Mouse (Mus musculus) kidney, postnatal 0 days (tissue): ENCODE measurements at regions not wholly inside any gene's neighbourhood (a gene's known extent, or its start where the extent isn't known, plus 50 kb on each side); places are given as distances from the start of the nearest gene placed in this dataset.
A peak's percentile ranks its signal among the peaks of the same experiment; 100 is the strongest.

Experiments used
- ATAC-seq: fragments of 200-750 bp; cut with Nextera tagmentation; replicated peaks from 2 replicates; pipeline ENCODE4 v1.8.0; 2017; ENCODE audit warnings: low read depth, moderate number of reproducible peaks, moderate TSS enrichment, moderate library complexity; ENCODE audit not compliant: low FRiP score
- DNase-seq: peaks from one replicate; pipeline ENCODE4 v3.0.0-alpha.2; 2016; ENCODE audit warnings: low spot score
- H3K27ac ChIP-seq: fragments of 300-500 bp; sonication (generic); 2 replicates; pipeline ENCODE4 v1.5.1; 2014; ENCODE audit warnings: mild to moderate bottlenecking
- H3K27me3 ChIP-seq: fragments of 300-500 bp; sonication (generic); 2 replicates; pipeline ENCODE4 v1.6.1; 2014; ENCODE audit warnings: low read length, mixed read lengths; ENCODE audit not compliant: insufficient read depth
- H3K36me3 ChIP-seq: fragments of 300-500 bp; sonication (generic); 2 replicates; pipeline ENCODE4 v1.6.1; 2014; ENCODE audit warnings: low read length, mixed read lengths; ENCODE audit not compliant: insufficient read depth
- H3K4me1 ChIP-seq: fragments of 300-500 bp; sonication (generic); replicated peaks from 2 replicates; pipeline ENCODE4 v1.6.1; 2014; ENCODE audit warnings: antibody characterized with exemption, low read length, mixed read lengths; ENCODE audit not compliant: insufficient read depth
- H3K4me2 ChIP-seq: fragments of 300-500 bp; sonication (generic); 2 replicates; pipeline ENCODE4 v1.6.1; 2014; ENCODE audit warnings: mild to moderate bottlenecking, low read length, moderate library complexity, mixed read lengths
- H3K4me3 ChIP-seq: fragments of 300-500 bp; sonication (generic); replicated peaks from 2 replicates; pipeline ENCODE4 v1.5.1; 2014; ENCODE audit warnings: low read depth, low read length
- H3K9ac ChIP-seq: fragments of 300-500 bp; sonication (generic); 2 replicates; pipeline ENCODE4 v1.6.1; 2014; ENCODE audit warnings: low read depth, low read length
- H3K9me3 ChIP-seq: fragments of 300-500 bp; sonication (generic); replicated peaks from 2 replicates; pipeline ENCODE4 v1.6.1; 2016; ENCODE audit warnings: low read length, inconsistent platforms, mixed read lengths
- CTCF ChIP-seq: IDR thresholded peaks from 2 replicates; pipeline ENCODE4 v1.5.1; 2016; ENCODE audit warnings: antibody characterized with exemption, low read depth, mild to moderate bottlenecking, moderate library complexity
- WGBS: fragments of 180-500 bp; shearing (Covaris S2); extraction: QIAGEN DNeasy Blood & Tissue Kit; methylation state at CpG from one replicate; pipeline ENCODE4 v1.1.7; 2014; 5-methylcytosine and 5-hydroxymethylcytosine counted together

- H3K27ac ChIP-seq: no peak overlapping the region
- no peak overlapping the region for H3K4me2 ChIP-seq
- no peak overlapping the region for H3K4me3 ChIP-seq
- H3K9ac ChIP-seq: no peak overlapping the region
- H3K4me1 ChIP-seq: no peaks in the 10 kb centered on the region
- DNase-seq: no peak
- no peak for TF ChIP-seq CTCF
- ATAC-seq: no peak
- no peaks in the 10 kb centered on the region for H3K27me3 ChIP-seq
- no peaks in the 10 kb centered on the region for H3K9me3 ChIP-seq
- WGBS: 71% methylated on average over 2 of the region's 2 CpGs
- no peaks in the 10 kb centered on the region for H3K36me3 ChIP-seq
Observed at GRCm38 (mm10) chr1:60639536-60639935, 72.6 kb upstream of the Raph1 start.

GRCm38 (mm10) chr1:60639059-60639458, 72.2 kb upstream of the Raph1 start:
- Histone ChIP-seq H3K9ac (no peak overlapping the region), H3K36me3 (no peaks in the 10 kb centered on the region), H3K9me3 (no peaks in the 10 kb centered on the region), H3K4me2 (no peak overlapping the region), H3K4me3 (no peak overlapping the region), H3K27me3 (no peaks in the 10 kb centered on the region), H3K27ac (no peak overlapping the region), H3K4me1 (no peaks in the 10 kb centered on the region)
- ATAC-seq (no peak), DNase-seq (no peak)
- TF ChIP-seq CTCF: no peak
- 72% methylated on average over 2 of the region's 2 CpGs for WGBS

- 63% methylated on average over 3 of the region's 3 CpGs for WGBS
- H3K27me3 ChIP-seq: no peaks in the 10 kb centered on the region
- no peak for DNase-seq
Observed at GRCm38 (mm10) chr1:60636802-60637452, 70.0 kb upstream of the Raph1 start.

DNA sequence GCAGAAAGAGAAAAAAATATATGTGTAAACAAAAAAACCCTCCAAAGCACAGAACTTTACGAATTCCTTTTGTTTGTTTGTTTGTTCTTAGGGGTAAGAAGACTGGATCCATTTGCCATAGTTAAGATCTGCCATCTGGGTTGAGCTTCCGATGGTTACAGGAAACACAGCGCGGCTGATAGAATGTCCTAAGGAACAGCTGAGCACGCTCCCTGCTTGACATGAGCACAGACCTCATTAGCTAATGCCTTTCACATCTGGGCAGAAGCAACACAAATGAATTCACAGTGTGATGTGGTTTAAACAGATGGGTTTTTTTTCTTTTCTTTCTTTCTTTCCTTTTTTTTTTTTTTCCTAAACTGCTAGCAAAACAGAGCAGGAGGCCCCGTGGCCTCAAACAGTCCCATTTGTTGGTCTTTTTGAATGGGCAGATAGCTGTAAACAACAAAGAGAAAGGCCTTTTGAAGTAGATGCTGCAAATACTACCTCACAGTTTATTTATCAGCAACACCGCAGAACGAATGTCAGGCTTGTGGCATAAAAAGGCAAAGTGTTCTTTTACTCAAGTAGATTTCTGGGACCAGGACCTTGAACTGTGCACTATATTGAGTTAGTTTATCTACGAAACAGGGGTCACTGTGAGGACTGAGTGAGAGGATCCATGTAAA, 61.0 kb upstream of the Raph1 start:
- Histone ChIP-seq H3K27ac (no peak overlapping the region), H3K36me3 (no peaks in the 10 kb centered on the region), H3K4me3 (no peak overlapping the region), H3K4me1 (no peaks in the 10 kb centered on the region), H3K9ac (no peak overlapping the region), H3K9me3 (no peaks in the 10 kb centered on the region), H3K27me3 (no peaks in the 10 kb centered on the region), H3K4me2 (no peak overlapping the region)
- ATAC-seq: no peak
- peak; percentile 71 for DNase-seq
- WGBS: 37% methylated on average over 9 of the region's 9 CpGs
- TF ChIP-seq CTCF: no peak

More at GRCm38 (mm10) chr1:60636802-60637452, 70.0 kb upstream of the Raph1 start:
- TF ChIP-seq CTCF: no peak
- Histone ChIP-seq H3K4me1 (no peaks in the 10 kb centered on the region), H3K4me3 (no peak overlapping the region), H3K9me3 (no peaks in the 10 kb centered on the region), H3K9ac (no peak overlapping the region), H3K27ac (no peak overlapping the region), H3K36me3 (no peaks in the 10 kb centered on the region), H3K4me2 (no peak overlapping the region)
- no peak for ATAC-seq

GRCm38 (mm10) chr1:60627367-60627766, 60.5 kb upstream of the Raph1 start:
- no peak overlapping the region for H3K4me3 ChIP-seq
- H3K36me3 ChIP-seq: no peaks in the 10 kb centered on the region
- 67% methylated on average over 4 of the region's 4 CpGs for WGBS
- no peak overlapping the region for H3K27ac ChIP-seq
- TF ChIP-seq CTCF: no peak
- H3K4me1 ChIP-seq: no peaks in the 10 kb centered on the region
- DNase-seq (no peak), ATAC-seq (no peak)
- no peak overlapping the region for H3K4me2 ChIP-seq
- H3K27me3 ChIP-seq: no peaks in the 10 kb centered on the region
- H3K9ac ChIP-seq: no peak overlapping the region
- no peaks in the 10 kb centered on the region for H3K9me3 ChIP-seq

- 51% methylated on average over 17 of the region's 17 CpGs for WGBS
- Histone ChIP-seq H3K27me3 (no peaks in the 10 kb centered on the region), H3K36me3 (no peaks in the 10 kb centered on the region), H3K4me1 (no peaks in the 10 kb centered on the region), H3K4me3 (no peak overlapping the region), H3K9ac (no peak overlapping the region), H3K9me3 (no peaks in the 10 kb centered on the region), H3K4me2 (no peak overlapping the region), H3K27ac (no peak overlapping the region)
- DNase-seq (no peak), ATAC-seq (no peak)
- TF ChIP-seq CTCF: no peak
Observed at GRCm38 (mm10) chr1:60625698-60626486, 59.0 kb upstream of the Raph1 start.
